Mouse (Mus musculus) lung, embryonic 15.5 days (tissue): Measurements from ENCODE around the gene Mif4gd. TPM values are rescaled to one million over a fixed set of nuclear protein-coding genes. Genes with fewer than 3 reads are reported as not detected.

ENCODE experiments used
- ATAC-seq: fragments of 200-750 bp; cut with Nextera tagmentation; 2 replicates; pipeline ENCODE4 v1.8.0; 2017; ENCODE audit warnings: moderate number of reproducible peaks, borderline replicate concordance; ENCODE audit not compliant: low FRiP score, low TSS enrichment; ENCODE audit errors: extremely low read depth
- H3K27ac ChIP-seq: fragments of 300-500 bp; sonication (generic); 2 replicates; pipeline ENCODE4 v1.5.1; 2015; ENCODE audit warnings: moderate library complexity, mild to moderate bottlenecking, inconsistent platforms
- H3K27me3 ChIP-seq: fragments of 300-500 bp; sonication (generic); 2 replicates; pipeline ENCODE4 v1.6.1; 2015; ENCODE audit warnings: inconsistent platforms
- H3K36me3 ChIP-seq: fragments of 300-500 bp; sonication (generic); 2 replicates; pipeline ENCODE4 v1.6.1; 2015; ENCODE audit warnings: inconsistent platforms
- H3K4me1 ChIP-seq: fragments of 300-500 bp; sonication (generic); 2 replicates; pipeline ENCODE4 v1.6.1; 2015; ENCODE audit warnings: inconsistent platforms
- H3K4me2 ChIP-seq: fragments of 300-500 bp; sonication (generic); 2 replicates; pipeline ENCODE4 v1.6.1; 2015; ENCODE audit warnings: inconsistent platforms, mild to moderate bottlenecking, moderate library complexity
- H3K4me3 ChIP-seq: fragments of 300-500 bp; sonication (generic); 2 replicates; pipeline ENCODE4 v1.5.1; 2015; ENCODE audit warnings: mild to moderate bottlenecking, inconsistent platforms
- H3K9ac ChIP-seq: fragments of 300-500 bp; sonication (generic); 2 replicates; pipeline ENCODE4 v1.6.1; 2015; ENCODE audit warnings: inconsistent platforms
- H3K9me3 ChIP-seq: fragments of 300-500 bp; sonication (generic); 2 replicates; pipeline ENCODE4 v1.6.1; 2016; ENCODE audit warnings: inconsistent platforms
- WGBS: fragments of 180-500 bp; shearing (Covaris S2); methylation state at CpG from one replicate; pipeline ENCODE4 v1.1.7; 2015; 5-methylcytosine and 5-hydroxymethylcytosine counted together
- polyA plus RNA-seq: library from polyadenylated mRNA; unstranded; fragments of >200 nt; fragmentation: Nextera tagmentation; extraction: Ambion mirVana; gene quantifications from 2 replicates; pipeline ENCODE4 v1.2.1, GENCODE M21; 2015

Gene Mif4gd
- polyA plus RNA-seq, 1 experiment from 2014 or later, result 32.3 TPM

- ATAC-seq, result no peak
- H3K9ac ChIP-seq, result no peak overlapping the region
- H3K4me2 ChIP-seq, result no peak overlapping the region
- H3K27me3 ChIP-seq, result no peaks in the 10 kb centered on the region
- peaks cover 93% of the 10 kb centered on the region for H3K36me3 ChIP-seq
- 82% methylated on average over 9 of the region's 9 CpGs for WGBS
- no peaks in the 10 kb centered on the region for H3K9me3 ChIP-seq
- no peak overlapping the region for H3K27ac ChIP-seq
- H3K4me1 ChIP-seq, result no peaks in the 10 kb centered on the region
- no peak overlapping the region for H3K4me3 ChIP-seq
These were observed 24.8 kb downstream of the Mif4gd start for GRCm38 (mm10) chr11:115587984-115588383.

GRCm38 (mm10) chr11:115586403-115586802 lies 26.4 kb downstream of the Mif4gd start:
- WGBS, result 84% methylated on average over 9 of the region's 9 CpGs
- no peak for ATAC-seq
- no peak overlapping the region for H3K4me3 ChIP-seq
- no peaks in the 10 kb centered on the region for H3K4me1 ChIP-seq
- H3K4me2 ChIP-seq, result no peak overlapping the region
- H3K9ac ChIP-seq, result no peak overlapping the region
- no peak overlapping the region for H3K27ac ChIP-seq
- peaks cover 94% of the 10 kb centered on the region for H3K36me3 ChIP-seq
- H3K9me3 ChIP-seq, result no peaks in the 10 kb centered on the region
- no peaks in the 10 kb centered on the region for H3K27me3 ChIP-seq

GRCm38 (mm10) chr11:115585573-115586100 lies 27.1 kb downstream of the Mif4gd start:
- 82% methylated on average over 7 of the region's 7 CpGs for WGBS
- Histone ChIP-seq H3K9ac (no peak overlapping the region), H3K4me1 (no peaks in the 10 kb centered on the region), H3K9me3 (no peaks in the 10 kb centered on the region), H3K27ac (no peak overlapping the region), H3K4me2 (no peak overlapping the region), H3K36me3 (peaks cover 94% of the 10 kb centered on the region), H3K4me3 (no peak overlapping the region), H3K27me3 (no peaks in the 10 kb centered on the region)
- no peak for ATAC-seq

- no peaks in the 10 kb centered on the region for H3K9me3 ChIP-seq
- WGBS, result 80% methylated on average over 10 of the region's 10 CpGs
- H3K4me3 ChIP-seq, result no peak overlapping the region
- H3K36me3 ChIP-seq, result peaks cover 89% of the 10 kb centered on the region
- no peaks in the 10 kb centered on the region for H3K4me1 ChIP-seq
- no peak overlapping the region for H3K4me2 ChIP-seq
- no peak overlapping the region for H3K27ac ChIP-seq
- H3K27me3 ChIP-seq, result no peaks in the 10 kb centered on the region
- no peak overlapping the region for H3K9ac ChIP-seq
- ATAC-seq, result no peak
These were observed 28.2 kb downstream of the Mif4gd start for GRCm38 (mm10) chr11:115584376-115585073.

- 72% methylated on average over 10 of the region's 10 CpGs for WGBS
- H3K4me2 ChIP-seq, result no peak overlapping the region
- no peak overlapping the region for H3K4me3 ChIP-seq
- no peak overlapping the region for H3K27ac ChIP-seq
- H3K27me3 ChIP-seq, result no peaks in the 10 kb centered on the region
- H3K36me3 ChIP-seq, result peaks cover 94% of the 10 kb centered on the region
- no peak for ATAC-seq
- H3K4me1 ChIP-seq, result no peaks in the 10 kb centered on the region
- no peaks in the 10 kb centered on the region for H3K9me3 ChIP-seq
- H3K9ac ChIP-seq, result no peak overlapping the region
These were observed 29.7 kb downstream of the Mif4gd start for GRCm38 (mm10) chr11:115582913-115583606.

GRCm38 (mm10) chr11:115579080-115579479 lies 33.7 kb downstream of the Mif4gd start:
- H3K9me3 ChIP-seq, result no peaks in the 10 kb centered on the region
- no peak overlapping the region for H3K4me2 ChIP-seq
- no peak for ATAC-seq
- no peak overlapping the region for H3K4me3 ChIP-seq
- H3K27ac ChIP-seq, result no peak overlapping the region
- H3K27me3 ChIP-seq, result no peaks in the 10 kb centered on the region
- H3K4me1 ChIP-seq, result no peaks in the 10 kb centered on the region
- H3K9ac ChIP-seq, result no peak overlapping the region
- peaks cover 66% of the 10 kb centered on the region for H3K36me3 ChIP-seq

GRCm38 (mm10) chr11:115564961-115565360 lies 47.8 kb downstream of the Mif4gd start:
- Histone ChIP-seq H3K4me3 (peak overlapping the region; percentile 86), H3K27ac (no peak overlapping the region), H3K4me2 (peak overlapping the region; percentile 74), H3K27me3 (no peaks in the 10 kb centered on the region), H3K9me3 (no peaks in the 10 kb centered on the region), H3K4me1 (peaks cover 11% of the 10 kb centered on the region), H3K36me3 (peaks cover 40% of the 10 kb centered on the region), H3K9ac (peak overlapping the region; percentile 70)
- ATAC-seq, result no peak
- WGBS, result 12% methylated on average over 7 of the region's 7 CpGs

- Histone ChIP-seq H3K27me3 (no peaks in the 10 kb centered on the region), H3K36me3 (peaks cover 33% of the 10 kb centered on the region), H3K4me2 (peak within 1 kb of the TSS; percentile 74), H3K27ac (peak within 1 kb of the TSS; percentile 86), H3K9me3 (no peaks in the 10 kb centered on the region), H3K9ac (peak within 1 kb of the TSS; percentile 70), H3K4me3 (peak within 1 kb of the TSS; percentile 86), H3K4me1 (peaks cover 11% of the 10 kb centered on the region)
- ATAC-seq, result peak; percentile 90
- WGBS, result under 1% methylated on average over 42 of the region's 42 CpGs
These were observed 48.5 kb downstream of the Mif4gd start, which contains the start of gene Nup85 for GRCm38 (mm10) chr11:115564064-115564809. Gene Nup85, plus strand, starts transcription at chr11:115564434.

- H3K4me1 ChIP-seq, result peaks cover 11% of the 10 kb centered on the region
- peak overlapping the region; percentile 86 for H3K27ac ChIP-seq
- H3K4me3 ChIP-seq, result peak overlapping the region; percentile 86
- ATAC-seq, result no peak
- WGBS, result 45% methylated on average over 4 of the region's 4 CpGs
- H3K4me2 ChIP-seq, result peak overlapping the region; percentile 74
- no peaks in the 10 kb centered on the region for H3K27me3 ChIP-seq
- peaks cover 25% of the 10 kb centered on the region for H3K36me3 ChIP-seq
- H3K9ac ChIP-seq, result peak overlapping the region; percentile 70
- H3K9me3 ChIP-seq, result no peaks in the 10 kb centered on the region
These were observed 49.4 kb downstream of the Mif4gd start for GRCm38 (mm10) chr11:115563406-115563805.
